In genomic region chr17:64398114-64398692, GRCm38 (mm10) we compare ENCODE assay signal across 12 mouse cellular contexts.
DNase-seq lines count a peak whose midpoint lies in the region; ATAC-seq and TF ChIP-seq lines count a peak whose summit lies in the region.
"Had no signal": no experiment of that assay in that cellular context is flagged by ENCODE, and none has a peak within 500 bp of the region (broad histone marks: within the 10 kb centered on the region; RNA-seq: fewer than 3 reads in every experiment).

No protein-coding gene starts in this region.

- peak overlapping the region; percentile 53 for H3K4me2 ChIP-seq in kidney, postnatal 0 days (ENCODE audit: low read length)
- H3K4me2 ChIP-seq in forebrain, embryonic 14.5 days (ENCODE audit: low read length), result no peak overlapping the region
- H3K4me2 ChIP-seq: neural tube, embryonic 12.5 days had no signal

- no peaks in the 10 kb centered on the region for H3K4me1 ChIP-seq in kidney, postnatal 0 days (replicated peaks; ENCODE audit: insufficient read depth, low read length)
- H3K4me1 ChIP-seq in forebrain, embryonic 14.5 days (ENCODE audit: control insufficient read depth, insufficient read depth, low read length), result no peaks in the 10 kb centered on the region
- H3K4me1 ChIP-seq: neural tube, embryonic 12.5 days had no signal

- 11% methylated on average over 9 of the region's 9 CpGs for WGBS in kidney, postnatal 0 days
- WGBS in forebrain, embryonic 14.5 days, result 70% methylated on average over 9 of the region's 9 CpGs

- peak overlapping the region; percentile 29; the same call in 1 of the 2 replicates for H3K4me3 ChIP-seq in kidney, postnatal 0 days (replicated peaks; ENCODE audit: low read depth, low read length)
- no peak overlapping the region for H3K4me3 ChIP-seq in forebrain, embryonic 14.5 days (ENCODE audit: low read depth, low read length)
- H3K4me3 ChIP-seq: midbrain, embryonic 15.5 days; neural tube, embryonic 12.5 days had no signal

- H3K9ac ChIP-seq in kidney, postnatal 0 days (ENCODE audit: low read depth, low read length), result no peak overlapping the region
- H3K9ac ChIP-seq in forebrain, embryonic 14.5 days (ENCODE audit: low read length), result no peak overlapping the region
- H3K9ac ChIP-seq: midbrain, embryonic 15.5 days; neural tube, embryonic 12.5 days had no signal

- H3K27ac ChIP-seq in kidney, postnatal 0 days, result no peak overlapping the region
- no peak overlapping the region for H3K27ac ChIP-seq in forebrain, embryonic 14.5 days (ENCODE audit: low read depth, low read length)
- H3K27ac ChIP-seq: midbrain, embryonic 15.5 days; neural tube, embryonic 12.5 days had no signal

- H3K36me3 ChIP-seq in kidney, postnatal 0 days (ENCODE audit: insufficient read depth, low read length), result no peaks in the 10 kb centered on the region
- no peaks in the 10 kb centered on the region for H3K36me3 ChIP-seq in forebrain, embryonic 14.5 days (ENCODE audit: control insufficient read depth, insufficient read depth, low read length)
- H3K36me3 ChIP-seq: midbrain, embryonic 15.5 days; neural tube, embryonic 12.5 days had no signal

- ATAC-seq in kidney, postnatal 0 days (replicated peaks; ENCODE audit: low FRiP score, low read depth), result peak; percentile 59; the same call in 1 of the 2 replicates
- ATAC-seq in forebrain, embryonic 14.5 days, result no peak
- ATAC-seq: inflammation-experienced regulatory T-cells, adult 6 months; midbrain, embryonic 15.5 days had no signal

- H3K27me3 ChIP-seq in kidney, postnatal 0 days (ENCODE audit: insufficient read depth, low read length), result no peaks in the 10 kb centered on the region
- H3K27me3 ChIP-seq in forebrain, embryonic 14.5 days (replicated peaks; ENCODE audit: control insufficient read depth, insufficient read depth, low read length), result no peaks in the 10 kb centered on the region
- H3K27me3 ChIP-seq: midbrain, embryonic 15.5 days; neural tube, embryonic 12.5 days had no signal

- no peak for TF ChIP-seq CTCF in kidney, postnatal 0 days (IDR thresholded peaks at IDR 0.05; ENCODE audit: low read depth)

- peak; percentile 44 for DNase-seq in kidney, adult 9 months
- DNase-seq in kidney, adult 18-20 months, result no peak
- DNase-seq in adrenal gland, adult 8-10 months, result peak; percentile 15
- peak; percentile 87 for DNase-seq in kidney, postnatal 0 days (ENCODE audit: low spot score)
- peak; percentile 23 for DNase-seq in retina, postnatal 1 day
- no peak for DNase-seq in urinary bladder, postnatal 4 days (ENCODE audit: low spot score in 2 of 2)
- no peak for DNase-seq in forebrain, embryonic 14.5 days (ENCODE audit: low spot score)
- DNase-seq: cerebellum, adult 11-12 months; thymus, adult 18-20 months had no signal

- no peaks in the 10 kb centered on the region for H3K9me3 ChIP-seq in kidney, postnatal 0 days (replicated peaks; ENCODE audit: low read length)
- H3K9me3 ChIP-seq in forebrain, embryonic 14.5 days (replicated peaks; ENCODE audit: control insufficient read depth, low read length), result no peaks in the 10 kb centered on the region
- H3K9me3 ChIP-seq: midbrain, embryonic 15.5 days; neural tube, embryonic 12.5 days had no signal

Comparison
In these comparisons a context has a peak if more than half of its experiments do, and no peak if none do; other contexts are left out.
1. DNase-seq: peak in kidney, adult 9 months (single experiment), adrenal gland, adult 8-10 months (single experiment), kidney, postnatal 0 days (single experiment) and retina, postnatal 1 day (single experiment); none in kidney, adult 18-20 months (single experiment), urinary bladder, postnatal 4 days (0 of 2) and forebrain, embryonic 14.5 days (single experiment).